Mouse (Mus musculus) CD8-positive naive resting alpha-beta T cell, adult 57 days (primary cell): ENCODE data around the gene Mtmr1. TPM values are rescaled to one million over a fixed set of nuclear protein-coding genes. Genes with fewer than 3 reads are reported as not detected.

Experiments
- total RNA-seq: library from RNA; stranded (reverse); gene quantifications from one replicate; pipeline ENCODE4 v1.2.4, GENCODE M21; 2023

Mtmr1 gene
- 42.1 TPM for total RNA-seq

DNA sequence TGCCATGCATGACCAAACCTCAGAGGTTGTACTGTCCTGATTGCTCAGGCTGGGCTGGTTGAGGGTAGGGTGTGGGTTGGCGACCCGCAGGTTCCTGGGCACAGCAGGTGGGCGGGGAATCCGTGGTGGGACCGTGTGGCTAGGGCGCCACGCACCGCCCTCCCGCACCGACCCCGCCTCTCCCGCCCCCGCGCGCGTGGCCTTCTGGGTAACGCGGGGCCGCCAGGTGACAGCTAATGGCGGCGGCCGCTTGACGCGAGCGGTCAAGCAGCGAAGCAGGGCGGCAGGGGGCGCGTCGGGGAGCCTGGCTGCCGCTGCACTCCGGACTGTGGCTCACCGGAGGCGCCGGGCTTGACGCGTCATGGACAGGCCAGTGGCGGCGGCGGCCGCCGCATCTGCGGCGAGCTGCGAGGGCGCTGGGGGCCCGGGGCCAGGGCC lies at the start of gene Mtmr1:
Mtmr1 (plus strand) TSS at position 207 of the 438 bp plus-strand sequence.

Other genes starting within 250 kb of the Mtmr1 start
- gene Mtm1, start 154.0 kb upstream of the Mtmr1 start, total RNA-seq = 8.5 TPM
- 6.5 TPM for gene Cd99l2, start 128.1 kb downstream of the Mtmr1 start, total RNA-seq
- gene Hmgb3, start 191.2 kb downstream of the Mtmr1 start, total RNA-seq = 13.0 TPM